Mouse (Mus musculus) neural tube, embryonic 15.5 days (tissue): Measurements from ENCODE around the gene Olfr1241. TPM values are rescaled to one million over a fixed set of nuclear protein-coding genes. Genes with fewer than 3 reads are reported as not detected.

Experiments
- ATAC-seq: fragments of 200-750 bp; cut with Nextera tagmentation; 2 replicates; pipeline ENCODE4 v1.8.0; 2017; ENCODE audit warnings: mild to moderate bottlenecking, moderate TSS enrichment, moderate library complexity; ENCODE audit not compliant: low FRiP score
- H3K27ac ChIP-seq: fragments of 300-500 bp; sonication (generic); replicated peaks from 2 replicates; pipeline ENCODE4 v1.5.1; 2015; ENCODE audit warnings: mild to moderate bottlenecking, inconsistent platforms
- H3K27me3 ChIP-seq: fragments of 300-500 bp; sonication (generic); replicated peaks from 2 replicates; pipeline ENCODE4 v1.6.1; 2015; ENCODE audit warnings: inconsistent platforms
- H3K36me3 ChIP-seq: fragments of 300-500 bp; sonication (generic); 2 replicates; pipeline ENCODE4 v1.6.1; 2015; ENCODE audit warnings: inconsistent platforms
- H3K4me1 ChIP-seq: fragments of 300-500 bp; sonication (generic); 2 replicates; pipeline ENCODE4 v1.6.1; 2015; ENCODE audit warnings: inconsistent platforms
- H3K4me2 ChIP-seq: fragments of 300-500 bp; sonication (generic); 2 replicates; pipeline ENCODE4 v1.6.1; 2015; ENCODE audit warnings: inconsistent platforms, mild to moderate bottlenecking, moderate library complexity
- H3K4me3 ChIP-seq: fragments of 300-500 bp; sonication (generic); replicated peaks from 2 replicates; pipeline ENCODE4 v1.5.1; 2015; ENCODE audit warnings: mild to moderate bottlenecking, inconsistent platforms
- H3K9ac ChIP-seq: fragments of 300-500 bp; sonication (generic); replicated peaks from 2 replicates; pipeline ENCODE4 v1.6.1; 2015; ENCODE audit warnings: mild to moderate bottlenecking, inconsistent platforms
- H3K9me3 ChIP-seq: fragments of 300-500 bp; sonication (generic); replicated peaks from 2 replicates; pipeline ENCODE4 v1.6.1; 2016; ENCODE audit warnings: inconsistent platforms
- WGBS: fragments of 180-500 bp; shearing (Covaris S2); methylation state at CpG from one replicate; pipeline ENCODE4 v1.1.7; 2015; ENCODE audit warnings: mixed read lengths; 5-methylcytosine and 5-hydroxymethylcytosine counted together
- polyA plus RNA-seq: library from polyadenylated mRNA; unstranded; fragments of >200 nt; fragmentation: Nextera tagmentation; extraction: Ambion mirVana; gene quantifications from 2 replicates; pipeline ENCODE4 v1.2.1, GENCODE M21; 2015

Gene Olfr1241
- not detected in 2 replicates for polyA plus RNA-seq

- Histone ChIP-seq H3K27ac (no peak within 1 kb of the TSS), H3K9ac (no peak within 1 kb of the TSS), H3K4me3 (no peak within 1 kb of the TSS), H3K27me3 (no peaks in the 10 kb centered on the region), H3K9me3 (no peaks in the 10 kb centered on the region), H3K36me3 (no peaks in the 10 kb centered on the region), H3K4me2 (no peak within 1 kb of the TSS), H3K4me1 (no peaks in the 10 kb centered on the region)
- ATAC-seq: no peak
Measured at GRCm38 (mm10) chr2:89487026-89487425, at the start of gene Olfr1241. Olfr1241 (minus strand) TSS chr2:89487126.

- Histone ChIP-seq H3K27ac (no peak within 1 kb of the TSS), H3K9me3 (no peaks in the 10 kb centered on the region), H3K36me3 (no peaks in the 10 kb centered on the region), H3K4me2 (no peak within 1 kb of the TSS), H3K27me3 (no peaks in the 10 kb centered on the region), H3K4me1 (no peaks in the 10 kb centered on the region), H3K4me3 (no peak within 1 kb of the TSS), H3K9ac (no peak within 1 kb of the TSS)
- ATAC-seq: no peak
- 90% methylated on average over 1 of the region's 1 CpGs for WGBS
Measured at GRCm38 (mm10) chr2:89531387-89531786, 44.5 kb upstream of the Olfr1241 start, which contains the start of gene Olfr1243. Olfr1243 (minus strand) TSS chr2:89531487.

DNA sequence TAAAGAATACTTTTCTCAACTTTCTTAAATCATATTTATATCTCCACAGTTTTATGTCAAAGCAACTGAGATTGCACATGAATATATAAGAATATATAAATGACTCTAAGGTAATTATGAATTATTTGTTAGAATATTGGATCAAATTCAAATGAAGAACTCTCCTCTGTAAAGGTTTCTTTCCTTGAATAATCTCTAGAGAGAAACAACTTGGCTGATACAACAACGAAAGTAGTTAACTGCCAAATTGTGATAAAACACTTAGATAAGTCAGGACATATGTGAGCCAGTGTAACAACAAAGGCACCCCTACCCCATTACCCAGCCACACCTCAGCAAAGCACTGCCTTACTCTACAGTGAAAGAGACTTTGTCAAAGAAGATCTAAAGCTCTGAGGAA lies 11.3 kb upstream of the Olfr1241 start, which contains the start of gene Olfr1242:
Gene Olfr1242, minus strand, starts transcription at position 101 of the 400 bp plus-strand sequence.
- WGBS: 86% methylated on average over 1 of the region's 1 CpGs
- no peak within 1 kb of the TSS for H3K27ac ChIP-seq
- ATAC-seq: no peak
- no peak within 1 kb of the TSS for H3K4me2 ChIP-seq
- no peaks in the 10 kb centered on the region for H3K36me3 ChIP-seq
- H3K4me1 ChIP-seq: no peaks in the 10 kb centered on the region
- no peaks in the 10 kb centered on the region for H3K9me3 ChIP-seq
- H3K27me3 ChIP-seq: no peaks in the 10 kb centered on the region
- no peak within 1 kb of the TSS for H3K4me3 ChIP-seq
- no peak within 1 kb of the TSS for H3K9ac ChIP-seq

- Histone ChIP-seq H3K9me3 (no peaks in the 10 kb centered on the region), H3K27me3 (no peaks in the 10 kb centered on the region), H3K36me3 (no peaks in the 10 kb centered on the region), H3K4me2 (no peak within 1 kb of the TSS), H3K4me3 (no peak within 1 kb of the TSS), H3K27ac (no peak within 1 kb of the TSS), H3K9ac (no peak within 1 kb of the TSS), H3K4me1 (no peaks in the 10 kb centered on the region)
- ATAC-seq: no peak
- 86% methylated on average over 3 of the region's 3 CpGs for WGBS
Measured at GRCm38 (mm10) chr2:89442900-89443299, 44.0 kb downstream of the Olfr1241 start, which contains the start of gene Olfr1240. Olfr1240 (minus strand) TSS chr2:89443000.

Other genes starting within 250 kb of the Olfr1241 start
- gene Olfr1228, start 233.1 kb downstream of the Olfr1241 start, polyA plus RNA-seq: not detected in 2 replicates
- gene Olfr1229, start 199.1 kb downstream of the Olfr1241 start, polyA plus RNA-seq: not detected in 2 replicates
- gene Olfr1230, start 189.9 kb downstream of the Olfr1241 start, polyA plus RNA-seq: not detected in 2 replicates
- gene Olfr1231, start 180.1 kb downstream of the Olfr1241 start, polyA plus RNA-seq: not detected in 2 replicates
- gene Olfr1232, start 157.5 kb downstream of the Olfr1241 start, polyA plus RNA-seq: not detected in 2 replicates
- gene Olfr1233, start 144.7 kb downstream of the Olfr1241 start, polyA plus RNA-seq: not detected in 2 replicates
- not detected in 2 replicates for gene Olfr1234, start 122.3 kb downstream of the Olfr1241 start, polyA plus RNA-seq
- gene Olfr1238, start 77.5 kb downstream of the Olfr1241 start, polyA plus RNA-seq: not detected in 2 replicates
- not detected in 2 replicates for gene Olfr1239, start 66.7 kb downstream of the Olfr1241 start, polyA plus RNA-seq
- gene Olfr1240, start 44.1 kb downstream of the Olfr1241 start, polyA plus RNA-seq: not detected in 2 replicates
- not detected in 2 replicates for gene Olfr1242, start 11.2 kb upstream of the Olfr1241 start, polyA plus RNA-seq
- gene Olfr1243, start 44.4 kb upstream of the Olfr1241 start, polyA plus RNA-seq: not detected in 2 replicates
- gene Olfr1245, start 91.3 kb upstream of the Olfr1241 start, polyA plus RNA-seq: not detected in 2 replicates
- not detected in 2 replicates for gene Olfr1246, start 106.0 kb upstream of the Olfr1241 start, polyA plus RNA-seq
- gene Olfr1247, start 127.0 kb upstream of the Olfr1241 start, polyA plus RNA-seq: not detected in 2 replicates
- gene Olfr1248, start 131.1 kb upstream of the Olfr1241 start, polyA plus RNA-seq: not detected in 2 replicates
- gene Olfr1249, start 147.9 kb upstream of the Olfr1241 start, polyA plus RNA-seq: not detected in 2 replicates
- gene Olfr1250, start 174.3 kb upstream of the Olfr1241 start, polyA plus RNA-seq: not detected in 2 replicates
- not detected in 2 replicates for gene Olfr1251, start 184.8 kb upstream of the Olfr1241 start, polyA plus RNA-seq
- gene Olfr1252, start 237.9 kb upstream of the Olfr1241 start, polyA plus RNA-seq: not detected in 2 replicates